Mouse (Mus musculus) gastrocnemius, adult 2 months (tissue): ENCODE results near the gene Pias4. TPM values are rescaled to one million over a fixed set of nuclear protein-coding genes. Genes with fewer than 3 reads are reported as not detected.

Experiments
- DNase-seq: peaks from one replicate; pipeline ENCODE4 v3.0.0; 2022
- H3K27ac ChIP-seq: fragments of 200-600 bp; 2 replicates; pipeline ENCODE4 v1.8.1; 2022; ENCODE audit warnings: mild to moderate bottlenecking
- H3K4me3 ChIP-seq: fragments of 200-600 bp; 2 replicates; pipeline ENCODE4 v1.8.1; 2022; ENCODE audit warnings: mild to moderate bottlenecking, moderate library complexity
- CTCF ChIP-seq: fragments of 200-600 bp; IDR thresholded peaks from 2 replicates; pipeline ENCODE4 v1.8.1; 2022; ENCODE audit warnings: antibody characterized with exemption, mild to moderate bottlenecking, moderate library complexity
- intact Hi-C: fragments of 180-260 bp; cut with DNase I; formaldehyde crosslinking; loops from one replicate; pipeline ENCODE4 v1.15.1; 2025
- total RNA-seq, 2 experiments: library from RNA; stranded (reverse); gene quantifications; 2 replicates each; pipeline ENCODE4 v1.2.3; 2021

Gene Pias4
- total RNA-seq, 2 experiments from 2014 or later = 15.7 to 16.2 TPM

DNA sequence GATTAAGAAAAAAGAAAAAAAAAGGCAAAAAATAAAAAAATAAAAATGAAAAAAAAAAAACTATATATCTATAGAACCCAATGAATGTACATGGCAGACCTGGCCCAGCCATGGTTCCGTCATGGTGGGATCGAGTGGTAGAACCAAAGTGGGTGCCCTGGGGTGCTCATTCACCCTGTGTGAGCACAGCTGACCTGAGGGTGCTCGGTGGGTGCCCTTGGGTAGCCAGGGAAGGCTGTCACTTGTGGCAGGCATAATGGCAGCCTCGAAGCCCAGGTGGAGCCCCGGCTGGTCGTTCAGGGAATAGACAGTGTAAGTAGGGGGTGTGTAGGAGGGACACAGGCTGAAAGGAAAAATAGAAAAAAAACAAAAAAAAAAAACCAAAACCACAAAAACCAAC, 16.5 kb downstream of the Pias4 start:
- no peak for DNase-seq
- intact Hi-C loops = no loop called here
- Histone ChIP-seq H3K27ac (no peak overlapping the region), H3K4me3 (no peak overlapping the region)
- no peak for TF ChIP-seq CTCF

DNA sequence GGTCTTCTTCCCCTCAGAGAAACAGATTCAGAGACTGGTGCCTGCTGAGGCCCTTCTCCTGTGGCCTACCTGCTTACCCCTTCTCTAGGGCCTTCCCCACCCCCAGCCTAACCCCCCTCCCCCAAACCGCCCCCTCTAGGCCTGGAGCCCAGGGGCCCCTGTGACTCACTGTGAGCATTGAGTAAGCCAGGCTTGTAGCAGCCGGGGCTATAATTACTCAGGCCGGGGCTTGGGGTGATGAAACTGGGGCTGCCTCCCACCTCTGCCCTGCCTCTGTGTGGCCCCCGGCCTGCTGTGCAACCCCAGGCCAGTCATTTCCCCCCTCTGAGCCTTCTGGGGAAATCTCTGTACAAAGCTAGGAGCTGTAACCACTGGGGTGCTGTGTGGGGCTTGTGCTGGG, 21.4 kb downstream of the Pias4 start:
- H3K4me3 ChIP-seq = peak overlapping the region; percentile 30
- no peak for TF ChIP-seq CTCF
- intact Hi-C loops = no loop called here
- DNase-seq = no peak
- peak overlapping the region; percentile 36 for H3K27ac ChIP-seq

DNA sequence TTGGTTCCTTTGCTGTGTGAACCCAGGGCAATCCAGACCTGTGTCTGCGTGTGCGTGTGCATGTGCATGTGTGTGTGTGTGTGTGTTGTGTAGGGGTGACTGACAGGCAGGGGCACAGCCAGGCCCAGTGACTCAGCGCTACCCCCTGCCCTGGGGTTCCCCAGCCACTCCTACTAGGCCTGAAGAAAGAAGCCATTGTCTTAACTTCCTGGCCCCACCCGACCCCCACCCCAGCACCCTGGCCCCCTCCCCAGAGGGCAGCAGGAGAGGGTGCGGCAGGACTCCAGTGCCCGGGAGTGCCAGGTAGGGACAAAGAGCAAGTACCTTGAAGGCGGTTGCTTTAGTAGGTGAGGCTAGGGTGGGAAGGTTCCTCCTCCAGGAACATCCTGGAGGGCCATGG, 21.9 kb downstream of the Pias4 start:
- TF ChIP-seq CTCF = no peak
- H3K4me3 ChIP-seq = peak overlapping the region; percentile 4; the same call in 1 of the 2 replicates
- H3K27ac ChIP-seq = peak overlapping the region; percentile 36
- DNase-seq = no peak
- intact Hi-C loops = no loop called here

DNA sequence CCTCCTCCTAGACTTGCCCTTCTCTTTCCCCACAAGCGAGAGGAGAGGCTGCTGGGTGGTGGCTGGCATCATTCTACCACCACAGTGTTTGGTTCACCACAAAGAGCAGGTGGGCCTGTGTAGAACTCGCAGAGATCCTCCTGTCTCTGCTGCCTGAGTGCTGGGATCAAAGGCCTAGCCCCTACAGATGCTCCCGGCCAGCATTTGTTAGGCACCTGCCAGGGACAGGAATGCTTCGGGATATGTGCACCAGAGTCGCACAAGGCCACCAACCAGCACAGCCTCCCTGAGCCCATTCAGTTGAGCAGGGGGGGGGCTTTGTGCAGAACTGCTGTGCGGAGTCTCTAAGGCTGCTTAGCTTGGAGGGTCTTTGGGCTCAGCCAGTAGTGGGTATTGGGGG, 22.4 kb downstream of the Pias4 start:
- no peak for DNase-seq
- no peak for TF ChIP-seq CTCF
- Histone ChIP-seq H3K4me3 (peak overlapping the region; percentile 4), H3K27ac (peak overlapping the region; percentile 36; the same call in 1 of the 2 replicates)
- intact Hi-C loops = no loop called here

DNA sequence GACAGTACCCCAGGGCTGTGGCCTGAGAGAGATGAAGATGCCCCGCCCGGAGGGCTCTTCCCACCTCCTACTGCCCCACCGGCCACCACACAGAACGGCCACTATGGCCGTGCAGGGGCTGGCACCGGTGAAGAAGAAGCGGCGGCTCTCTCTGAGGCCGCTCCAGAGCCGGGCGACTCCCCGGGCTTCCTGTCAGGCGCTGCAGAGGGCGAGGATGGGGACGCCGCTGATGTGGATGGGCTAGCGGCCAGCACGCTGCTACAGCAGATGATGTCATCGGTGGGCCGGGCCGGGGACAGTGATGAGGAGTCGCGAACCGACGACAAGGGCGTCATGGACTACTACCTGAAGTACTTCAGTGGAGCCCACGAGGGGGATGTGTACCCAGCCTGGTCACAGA, 23.1 kb downstream of the Pias4 start:
- H3K4me3 ChIP-seq = peak overlapping the region; percentile 40
- intact Hi-C loops = no loop called here
- peak; percentile 62 for DNase-seq
- H3K27ac ChIP-seq = peak overlapping the region; percentile 28; the same call in 1 of the 2 replicates
- no peak for TF ChIP-seq CTCF

DNA sequence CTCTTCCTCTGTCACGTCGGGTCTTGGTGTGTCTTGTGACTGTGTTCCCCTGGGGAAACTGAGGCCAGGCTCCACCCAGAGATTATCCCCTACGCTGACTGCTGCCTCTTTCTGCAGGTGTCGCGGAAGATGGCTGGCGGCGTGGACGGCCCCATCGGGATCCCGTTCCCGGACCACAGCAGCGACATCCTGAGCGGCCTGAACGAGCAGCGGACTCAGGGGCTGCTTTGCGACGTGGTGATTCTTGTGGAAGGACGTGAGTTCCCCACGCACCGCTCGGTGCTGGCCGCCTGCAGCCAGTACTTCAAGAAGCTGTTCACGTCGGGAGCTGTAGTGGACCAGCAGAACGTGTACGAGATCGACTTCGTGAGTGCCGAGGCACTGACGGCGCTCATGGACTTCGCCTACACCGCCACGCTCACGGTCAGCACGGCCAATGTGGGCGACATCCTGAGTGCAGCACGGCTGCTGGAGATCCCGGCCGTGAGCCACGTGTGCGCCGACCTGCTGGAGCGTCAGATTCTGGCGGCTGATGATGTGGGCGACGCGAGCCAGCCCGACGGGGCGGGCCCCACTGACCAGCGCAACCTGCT, 23.8 kb downstream of the Pias4 start:
- no peak for DNase-seq
- Histone ChIP-seq H3K27ac (no peak overlapping the region), H3K4me3 (no peak overlapping the region; the same call in 1 of the 2 replicates)
- no peak for TF ChIP-seq CTCF
- intact Hi-C loops = no loop called here

DNA sequence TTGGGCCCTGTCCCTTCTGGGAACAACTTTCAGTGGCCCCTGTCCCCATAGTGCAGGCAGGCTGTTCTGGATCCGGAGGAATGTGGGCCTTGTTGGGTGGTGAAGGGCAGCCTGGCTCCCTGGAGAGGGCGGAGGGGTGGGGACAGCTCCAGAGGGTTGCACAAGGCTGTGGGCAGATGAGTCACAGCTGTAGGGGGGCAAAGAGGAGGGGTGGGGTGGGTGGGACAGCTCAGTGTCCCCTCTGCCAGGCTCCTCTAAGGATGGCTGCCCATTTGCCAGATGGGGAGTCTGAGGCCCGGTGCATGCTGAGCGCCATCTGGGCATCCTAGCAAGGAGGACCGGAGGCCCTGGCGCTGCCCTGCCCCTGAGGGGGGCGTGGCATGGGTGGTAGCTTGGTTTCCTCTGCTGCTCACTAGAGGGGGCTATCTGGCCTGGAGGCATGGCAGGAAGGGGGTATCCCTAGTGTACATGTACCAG, 24.5 kb downstream of the Pias4 start:
- peak overlapping the region; percentile 98 for H3K27ac ChIP-seq
- H3K4me3 ChIP-seq = peak overlapping the region; percentile 45
- intact Hi-C loops = no loop called here
- peak; percentile 61 for DNase-seq
- no peak; the same call in 1 of the 2 replicates for TF ChIP-seq CTCF

DNA sequence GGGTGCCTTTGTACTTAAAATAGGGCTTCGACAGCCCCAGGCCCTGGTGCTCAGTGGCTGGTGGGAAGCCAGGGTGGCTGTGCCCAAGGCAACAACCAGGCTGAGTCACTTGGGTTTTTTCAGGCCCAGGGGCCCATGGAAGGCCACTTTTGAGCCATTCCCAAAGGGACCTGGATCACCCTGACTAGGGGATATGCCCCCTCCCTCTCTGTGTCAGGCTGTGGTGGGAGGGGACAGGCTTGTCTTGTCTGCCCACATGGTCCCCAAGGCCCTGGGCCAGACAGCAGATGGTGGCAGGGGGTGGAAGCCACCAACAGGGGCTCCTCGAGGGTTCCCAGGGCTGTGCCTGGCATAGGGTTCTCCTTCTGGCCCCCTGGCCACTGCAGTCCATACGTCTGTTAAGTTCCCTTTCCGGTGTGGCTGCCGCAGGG, 25.2 kb downstream of the Pias4 start:
- DNase-seq = no peak
- intact Hi-C loops = no loop called here
- Histone ChIP-seq H3K27ac (peak overlapping the region; percentile 98), H3K4me3 (peak overlapping the region; percentile 45)
- no peak for TF ChIP-seq CTCF

DNA sequence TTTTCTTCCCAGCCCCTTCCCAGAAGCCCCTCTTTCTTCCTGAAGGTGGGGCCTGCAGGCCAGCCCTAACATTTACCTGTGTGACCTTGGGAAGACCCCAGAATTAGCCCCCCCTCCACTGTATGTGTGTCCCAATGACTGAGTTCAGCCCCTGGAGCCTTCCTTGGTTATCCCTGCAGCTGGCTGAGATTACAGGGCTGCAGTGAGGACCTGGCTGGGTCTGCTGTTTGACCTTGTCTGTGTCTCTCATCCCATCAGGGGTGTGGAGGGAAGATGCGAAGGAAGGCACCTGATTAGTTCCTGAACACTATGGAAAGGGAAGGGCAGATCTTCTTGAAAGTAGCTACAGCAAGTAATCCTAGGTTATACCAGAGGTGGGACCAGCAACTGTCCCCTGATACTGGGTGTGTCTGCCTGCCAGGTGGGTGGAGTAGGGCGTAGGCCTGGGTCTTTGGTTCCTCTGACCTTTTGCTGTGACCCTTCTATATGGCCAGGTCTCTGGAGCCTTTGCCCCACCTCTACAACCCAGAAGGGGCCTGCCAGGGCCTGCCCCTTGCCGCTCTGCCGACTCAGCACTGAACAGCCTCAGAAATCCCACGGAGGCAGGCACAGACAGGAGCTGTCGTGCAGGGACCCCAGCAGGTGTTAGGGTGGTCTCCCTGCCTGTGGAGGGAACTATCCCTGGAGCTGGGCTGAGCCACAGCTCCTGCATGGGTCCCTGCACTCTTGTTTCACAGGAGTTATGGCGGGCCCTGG, 26.1 kb downstream of the Pias4 start:
- DNase-seq = no peak
- Histone ChIP-seq H3K4me3 (peak overlapping the region; percentile 88), H3K27ac (peak overlapping the region; percentile 98)
- intact Hi-C loops = loop anchor here (2.0 kb wide), 1 partner anchor 25 kb away; the partner anchor contains the start of gene Pias4
- TF ChIP-seq CTCF = no peak

DNA sequence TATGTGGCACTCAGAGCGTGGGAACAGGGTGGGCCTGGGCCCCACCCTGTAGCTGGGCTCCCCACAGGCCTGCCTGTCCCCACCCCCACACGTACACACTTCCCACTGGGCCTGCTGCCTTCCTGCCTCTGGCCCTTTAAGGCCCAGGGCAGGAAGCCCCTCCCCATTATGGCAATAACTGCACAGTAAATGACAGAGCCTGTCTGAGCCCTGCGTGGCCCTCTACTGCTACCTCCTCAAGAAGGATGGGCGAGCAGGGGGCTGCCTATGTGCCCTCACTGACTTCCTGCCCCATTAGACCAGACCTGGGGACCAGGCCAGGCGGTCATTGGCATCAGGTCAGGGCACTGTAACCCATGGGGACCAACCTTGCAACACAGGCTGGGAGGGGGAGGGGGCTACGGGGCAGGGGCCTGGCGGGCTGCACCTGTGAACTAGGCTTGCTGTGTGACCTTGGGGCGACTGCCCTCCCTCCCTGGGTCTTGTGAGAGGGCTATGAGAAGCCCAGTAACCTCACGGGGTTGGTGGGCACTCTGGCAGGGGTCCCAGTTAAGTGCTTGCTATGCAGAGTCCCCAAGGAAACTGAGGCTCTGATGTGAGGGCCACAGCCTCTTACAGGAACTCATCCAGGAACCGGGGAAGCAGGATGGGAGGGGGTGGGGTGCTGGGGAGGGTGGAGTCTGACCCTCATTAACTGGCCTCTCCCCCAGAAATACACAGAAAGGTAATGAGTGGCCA, 26.8 kb downstream of the Pias4 start:
- Histone ChIP-seq H3K27ac (peak overlapping the region; percentile 98), H3K4me3 (peak overlapping the region; percentile 88)
- DNase-seq = peak; percentile 68
- intact Hi-C loops = loop anchor here (2.0 kb wide), 1 partner anchor 26 kb away; the partner anchor contains the start of gene Pias4
- TF ChIP-seq CTCF = no peak

DNA sequence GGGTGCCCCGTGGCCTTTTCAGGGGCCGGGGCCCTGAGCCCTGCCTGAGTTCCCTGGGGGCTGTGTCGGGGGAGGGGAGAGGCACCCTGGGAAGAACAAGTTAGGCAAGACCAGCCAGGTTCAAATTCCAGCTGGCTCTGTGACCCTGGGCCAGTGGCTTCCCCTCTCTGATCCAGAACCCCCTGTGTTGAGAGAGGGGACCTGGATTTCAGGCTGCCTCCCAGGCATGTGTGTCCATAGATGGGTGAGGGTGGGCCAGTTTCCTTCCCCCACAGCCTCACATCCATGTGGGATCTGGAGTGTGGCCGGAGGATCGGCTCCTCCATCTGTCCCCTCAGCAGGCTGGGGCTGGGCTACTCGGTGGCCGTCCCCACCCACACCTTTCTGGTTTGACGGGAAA, 27.7 kb downstream of the Pias4 start:
- H3K4me3 ChIP-seq = peak overlapping the region; percentile 88
- intact Hi-C loops = loop anchor here (2.0 kb wide), 1 partner anchor 27 kb away; the partner anchor contains the start of gene Pias4
- peak overlapping the region; percentile 98 for H3K27ac ChIP-seq
- TF ChIP-seq CTCF = no peak
- peak; percentile 47 for DNase-seq

DNA sequence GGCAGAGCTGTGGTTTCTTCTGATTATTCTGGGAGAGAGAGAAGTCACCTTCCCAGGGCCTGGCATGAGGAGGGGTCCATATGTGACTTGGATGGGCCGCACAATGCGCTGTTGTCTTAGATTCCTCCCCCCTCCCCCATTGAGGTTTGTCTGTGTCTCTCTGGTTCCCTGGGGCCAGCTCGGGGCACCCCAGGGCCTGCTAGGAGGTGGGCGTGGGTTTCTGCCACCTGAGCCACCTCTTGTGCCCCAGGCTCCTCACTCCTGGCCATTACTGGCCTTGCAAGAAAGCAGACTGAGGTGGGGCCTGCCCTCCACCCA, 28.2 kb downstream of the Pias4 start:
- DNase-seq = no peak
- TF ChIP-seq CTCF = no peak
- intact Hi-C loops = no loop called here
- Histone ChIP-seq H3K4me3 (peak overlapping the region; percentile 88), H3K27ac (peak overlapping the region; percentile 98)
